Mouse (Mus musculus) forebrain, embryonic 15.5 days (tissue): ENCODE results near the gene Ndufs7. TPM values are rescaled to one million over a fixed set of nuclear protein-coding genes. Genes with fewer than 3 reads are reported as not detected.

ENCODE experiments used
- ATAC-seq: fragments of 200-750 bp; cut with Nextera tagmentation; replicated peaks from 2 replicates; pipeline ENCODE4 v1.8.0; 2017; ENCODE audit warnings: mild to moderate bottlenecking, moderate TSS enrichment, moderate library complexity
- H3K27ac ChIP-seq: fragments of 300-500 bp; sonication (generic); replicated peaks from 2 replicates; pipeline ENCODE4 v1.5.1; 2015; ENCODE audit warnings: mild to moderate bottlenecking, inconsistent platforms
- H3K27me3 ChIP-seq: fragments of 300-500 bp; sonication (generic); 2 replicates; pipeline ENCODE4 v1.6.1; 2015; ENCODE audit warnings: inconsistent platforms
- H3K36me3 ChIP-seq: fragments of 300-500 bp; sonication (generic); 2 replicates; pipeline ENCODE4 v1.6.1; 2015; ENCODE audit warnings: mild to moderate bottlenecking, inconsistent platforms
- H3K4me1 ChIP-seq: fragments of 300-500 bp; sonication (generic); 2 replicates; pipeline ENCODE4 v1.6.1; 2015; ENCODE audit warnings: inconsistent platforms
- H3K4me2 ChIP-seq: fragments of 300-500 bp; sonication (generic); replicated peaks from 2 replicates; pipeline ENCODE4 v1.6.1; 2015; ENCODE audit warnings: mild to moderate bottlenecking, inconsistent platforms
- H3K4me3 ChIP-seq: fragments of 300-500 bp; sonication (generic); 2 replicates; pipeline ENCODE4 v1.5.1; 2015; ENCODE audit warnings: mild to moderate bottlenecking, inconsistent platforms
- H3K9ac ChIP-seq: fragments of 300-500 bp; sonication (generic); replicated peaks from 2 replicates; pipeline ENCODE4 v1.6.1; 2015; ENCODE audit warnings: mild to moderate bottlenecking, inconsistent platforms
- H3K9me3 ChIP-seq: fragments of 300-500 bp; sonication (generic); 2 replicates; pipeline ENCODE4 v1.6.1; 2016; ENCODE audit warnings: inconsistent platforms
- WGBS: fragments of 180-500 bp; shearing (Covaris S2); methylation state at CpG from one replicate; pipeline ENCODE4 v1.1.7; 2015; ENCODE audit warnings: mixed read lengths; 5-methylcytosine and 5-hydroxymethylcytosine counted together
- polyA plus RNA-seq: library from polyadenylated mRNA; unstranded; fragments of >200 nt; fragmentation: Nextera tagmentation; extraction: Ambion mirVana; gene quantifications from 2 replicates; pipeline ENCODE4 v1.2.1, GENCODE M21; 2015

Ndufs7 gene
- polyA plus RNA-seq, 1 experiment from 2014 or later = 260 TPM

GRCm38 (mm10) chr10:80285222-80286070 is 36.5 kb downstream of the Ndufs7 start:
- H3K27ac ChIP-seq = no peak overlapping the region
- H3K4me1 ChIP-seq = no peaks in the 10 kb centered on the region
- H3K4me2 ChIP-seq = no peak overlapping the region
- H3K9ac ChIP-seq = no peak overlapping the region
- ATAC-seq = no peak
- H3K4me3 ChIP-seq = no peak overlapping the region
- peaks cover 75% of the 10 kb centered on the region for H3K36me3 ChIP-seq
- no peaks in the 10 kb centered on the region for H3K27me3 ChIP-seq
- WGBS = 88% methylated on average over 14 of the region's 15 CpGs
- no peaks in the 10 kb centered on the region for H3K9me3 ChIP-seq

- Histone ChIP-seq H3K4me1 (peaks cover 8% of the 10 kb centered on the region), H3K9ac (no peak overlapping the region), H3K27me3 (no peaks in the 10 kb centered on the region), H3K27ac (no peak overlapping the region), H3K4me3 (no peak overlapping the region), H3K36me3 (peaks cover 57% of the 10 kb centered on the region), H3K9me3 (no peaks in the 10 kb centered on the region), H3K4me2 (no peak overlapping the region)
- 95% methylated on average over 12 of the region's 12 CpGs for WGBS
- no peak for ATAC-seq
Measured at GRCm38 (mm10) chr10:80288097-80288496, 39.2 kb downstream of the Ndufs7 start.

- Histone ChIP-seq H3K9me3 (no peaks in the 10 kb centered on the region), H3K36me3 (peaks cover 52% of the 10 kb centered on the region), H3K4me2 (no peak overlapping the region), H3K9ac (no peak overlapping the region), H3K27ac (no peak overlapping the region), H3K4me1 (peaks cover 14% of the 10 kb centered on the region), H3K4me3 (no peak overlapping the region), H3K27me3 (no peaks in the 10 kb centered on the region)
- 68% methylated on average over 8 of the region's 8 CpGs for WGBS
- ATAC-seq = no peak
Measured at GRCm38 (mm10) chr10:80288657-80289056, 39.7 kb downstream of the Ndufs7 start.

- peaks cover 51% of the 10 kb centered on the region for H3K4me1 ChIP-seq
- H3K27me3 ChIP-seq = no peaks in the 10 kb centered on the region
- peaks cover 32% of the 10 kb centered on the region for H3K36me3 ChIP-seq
- H3K4me3 ChIP-seq = peak within 1 kb of the TSS; percentile 69
- ATAC-seq = peak; percentile 82
- H3K9me3 ChIP-seq = no peaks in the 10 kb centered on the region
- H3K27ac ChIP-seq = peak within 1 kb of the TSS; percentile 91
- under 1% methylated on average over 72 of the region's 72 CpGs for WGBS
- H3K9ac ChIP-seq = peak within 1 kb of the TSS; percentile 96
- H3K4me2 ChIP-seq = peak within 1 kb of the TSS; percentile 87
Measured at GRCm38 (mm10) chr10:80292251-80293146, 43.6 kb downstream of the Ndufs7 start, which contains the start of gene Rps15. TSS of gene Rps15 (plus strand) at chr10:80292453.

GRCm38 (mm10) chr10:80293325-80293724 is 44.4 kb downstream of the Ndufs7 start:
- peaks cover 25% of the 10 kb centered on the region for H3K36me3 ChIP-seq
- no peaks in the 10 kb centered on the region for H3K9me3 ChIP-seq
- H3K4me3 ChIP-seq = peak overlapping the region; percentile 69
- no peaks in the 10 kb centered on the region for H3K27me3 ChIP-seq
- H3K9ac ChIP-seq = peak overlapping the region; percentile 96
- peak overlapping the region; percentile 87 for H3K4me2 ChIP-seq
- H3K4me1 ChIP-seq = peaks cover 59% of the 10 kb centered on the region
- peak overlapping the region; percentile 91; the same call in 1 of the 2 replicates for H3K27ac ChIP-seq
- WGBS = 19% methylated on average over 14 of the region's 14 CpGs
- no peak for ATAC-seq

DNA sequence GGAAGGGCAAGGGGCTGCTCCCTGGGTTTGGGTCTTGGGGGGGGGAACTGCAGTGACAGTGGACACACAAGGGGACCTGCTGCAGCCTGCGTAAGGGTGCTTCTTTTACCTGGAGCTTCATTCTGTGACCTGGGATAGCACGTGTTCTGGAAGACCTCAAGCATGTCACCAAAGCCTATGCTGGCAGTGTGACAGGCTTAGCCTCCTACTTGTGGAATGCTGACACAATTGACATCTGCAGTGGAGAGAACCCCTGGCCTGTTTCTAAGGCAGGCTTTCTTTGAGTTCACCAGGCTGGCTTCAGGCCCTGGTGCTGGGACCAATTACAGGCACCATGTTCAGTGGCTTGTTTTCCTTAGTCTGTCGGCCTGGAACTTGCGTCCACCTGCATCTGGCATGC is 45.4 kb downstream of the Ndufs7 start:
- Histone ChIP-seq H3K27me3 (no peaks in the 10 kb centered on the region), H3K4me1 (peaks cover 63% of the 10 kb centered on the region), H3K4me3 (peak overlapping the region; percentile 69; the same call in 1 of the 2 replicates), H3K9me3 (no peaks in the 10 kb centered on the region), H3K9ac (0 out of 2 replicates have a peak overlapping the region, but pooled peaks have one; percentile 13), H3K36me3 (peaks cover 15% of the 10 kb centered on the region), H3K27ac (no peak overlapping the region), H3K4me2 (no peak overlapping the region)
- ATAC-seq = no peak
- WGBS = 73% methylated on average over 4 of the region's 4 CpGs

- H3K27ac ChIP-seq = peak overlapping the region; percentile 97
- no peaks in the 10 kb centered on the region for H3K27me3 ChIP-seq
- peaks cover 13% of the 10 kb centered on the region for H3K36me3 ChIP-seq
- 47% methylated on average over 7 of the region's 7 CpGs for WGBS
- no peaks in the 10 kb centered on the region for H3K9me3 ChIP-seq
- no peak overlapping the region for H3K4me2 ChIP-seq
- peaks cover 65% of the 10 kb centered on the region for H3K4me1 ChIP-seq
- 0 out of 2 replicates have a peak overlapping the region, but pooled peaks have one; percentile 56 for H3K9ac ChIP-seq
- ATAC-seq = no peak
- H3K4me3 ChIP-seq = peak overlapping the region; percentile 54
Measured at GRCm38 (mm10) chr10:80294788-80295303, 45.9 kb downstream of the Ndufs7 start.

DNA sequence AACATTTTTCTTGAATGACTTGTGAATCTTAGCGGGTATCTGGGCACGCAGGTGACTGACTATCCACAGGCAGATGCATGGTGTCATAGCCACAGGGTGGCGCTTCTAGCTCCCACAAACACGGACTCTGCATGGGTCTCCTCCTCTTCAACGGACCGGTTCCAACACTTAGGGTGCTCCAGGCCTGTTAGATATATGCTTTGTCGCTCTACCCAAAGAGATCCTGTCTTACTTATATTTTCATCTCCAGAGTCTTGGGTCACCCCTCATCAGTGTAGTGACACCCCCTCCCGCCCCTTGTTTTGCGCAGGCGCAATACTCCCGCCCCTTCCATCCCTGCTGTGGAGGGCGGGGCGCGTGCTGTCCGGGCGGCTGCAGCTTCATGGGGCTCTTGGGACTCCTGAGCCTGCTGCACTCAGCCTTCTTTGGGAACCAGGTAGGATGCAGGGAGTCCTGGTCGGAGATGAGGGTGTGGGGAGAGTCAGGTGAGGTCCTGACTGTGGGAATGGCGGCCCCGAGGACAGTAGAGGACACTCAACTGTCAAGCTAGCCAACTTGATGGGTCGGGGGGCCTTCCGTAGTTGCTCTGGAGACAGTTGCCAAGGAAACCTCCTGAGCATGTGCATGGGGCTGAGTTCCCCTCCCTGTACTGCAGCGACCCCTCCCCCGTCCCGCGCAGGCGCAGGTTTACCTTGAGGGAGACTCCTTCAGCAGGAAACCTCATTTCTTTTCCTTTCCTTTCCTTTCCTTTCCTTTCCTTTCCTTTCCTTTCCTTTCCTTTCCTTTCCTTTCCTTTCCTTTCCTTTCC is 46.9 kb downstream of the Ndufs7 start, which contains the start of gene Apc2:
TSS of gene Apc2 (plus strand) at position 360 of the 808 bp plus-strand sequence.
- no peaks in the 10 kb centered on the region for H3K27me3 ChIP-seq
- WGBS = under 1% methylated on average over 26 of the region's 26 CpGs
- peak within 1 kb of the TSS; percentile 56 for H3K9ac ChIP-seq
- H3K4me3 ChIP-seq = peak within 1 kb of the TSS; percentile 54
- no peaks in the 10 kb centered on the region for H3K9me3 ChIP-seq
- peak within 1 kb of the TSS; percentile 97 for H3K27ac ChIP-seq
- peak within 1 kb of the TSS; percentile 78 for H3K4me2 ChIP-seq
- peaks cover 72% of the 10 kb centered on the region for H3K4me1 ChIP-seq
- H3K36me3 ChIP-seq = peaks cover 13% of the 10 kb centered on the region
- peak; percentile 55 for ATAC-seq

- Histone ChIP-seq H3K9ac (peak overlapping the region; percentile 56), H3K4me1 (peaks cover 75% of the 10 kb centered on the region), H3K4me3 (peak overlapping the region; percentile 54), H3K36me3 (peaks cover 13% of the 10 kb centered on the region), H3K27me3 (no peaks in the 10 kb centered on the region), H3K4me2 (peak overlapping the region; percentile 78), H3K9me3 (no peaks in the 10 kb centered on the region), H3K27ac (peak overlapping the region; percentile 97)
- no peak for ATAC-seq
- 83% methylated on average over 5 of the region's 5 CpGs for WGBS
Measured at GRCm38 (mm10) chr10:80296824-80297223, 47.9 kb downstream of the Ndufs7 start.

DNA sequence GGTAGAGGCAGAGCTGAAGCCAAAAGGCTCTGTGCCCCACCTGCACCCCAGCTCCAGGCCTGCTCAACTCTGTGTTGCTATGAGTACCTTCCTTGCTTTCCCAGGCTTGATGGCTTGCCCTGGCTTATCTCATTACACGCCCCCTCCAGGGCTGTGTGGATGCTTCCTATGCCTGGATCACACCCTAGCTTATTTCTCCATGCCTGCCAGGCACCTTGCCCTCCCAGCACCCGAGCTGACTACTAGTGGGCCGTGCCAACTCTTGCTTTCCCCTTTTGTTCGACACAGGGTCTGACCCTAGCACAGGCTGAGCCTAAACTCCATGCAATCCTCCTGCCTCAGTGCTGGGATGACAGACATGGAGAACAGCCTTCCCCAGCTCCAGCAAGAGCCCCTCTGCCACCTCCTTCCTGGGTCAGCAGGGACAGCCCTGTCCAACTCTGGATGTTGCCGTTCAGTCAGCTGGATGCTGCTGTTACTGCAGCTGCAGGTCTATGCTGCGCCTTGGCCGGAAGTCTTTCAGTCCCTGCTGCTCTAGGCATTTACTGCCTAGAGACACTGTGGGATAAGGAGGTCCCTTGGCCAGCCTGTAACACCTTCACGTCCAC is 48.7 kb downstream of the Ndufs7 start:
- Histone ChIP-seq H3K9me3 (no peaks in the 10 kb centered on the region), H3K27me3 (no peaks in the 10 kb centered on the region), H3K4me2 (peak overlapping the region; percentile 86; the same call in 1 of the 2 replicates), H3K9ac (peak overlapping the region; percentile 31), H3K4me1 (peaks cover 80% of the 10 kb centered on the region), H3K27ac (peak overlapping the region; percentile 97), H3K36me3 (peaks cover 21% of the 10 kb centered on the region), H3K4me3 (peak overlapping the region; percentile 2; the same call in 1 of the 2 replicates)
- WGBS = 73% methylated on average over 8 of the region's 8 CpGs
- ATAC-seq = no peak
